Mouse (Mus musculus): Measurements from ENCODE around the gene Prlr.

DNA sequence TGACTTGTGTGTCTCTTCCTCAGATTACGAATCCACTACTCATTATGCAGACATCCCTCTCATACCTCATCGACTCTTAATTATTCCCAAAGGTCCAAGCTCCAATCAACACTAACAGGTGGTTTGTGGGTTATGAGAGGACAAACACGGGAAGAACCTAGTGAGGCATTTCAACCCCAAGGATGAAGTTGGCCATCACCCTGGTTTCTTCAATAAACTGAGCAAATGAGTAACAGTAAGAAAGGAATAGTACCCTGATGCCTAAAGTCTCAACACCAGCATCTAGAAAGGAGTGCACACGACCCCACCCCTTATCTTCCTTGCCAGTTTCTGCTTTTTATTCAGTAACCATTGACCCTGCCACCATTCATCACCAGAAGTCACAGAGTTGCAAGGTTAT lies 100.4 kb downstream of the Prlr start:
- TF ChIP-seq POLR2A (IDR thresholded peaks at IDR 0.05; ENCODE audit: extremely low read depth, insufficient read depth, low read length) = no peak
- no peak for TF ChIP-seq CTCF (IDR thresholded peaks at IDR 0.05; ENCODE audit: extremely low read depth, insufficient read depth, low read length)
